Mouse (Mus musculus): ENCODE results near the gene Rgs12.

GRCm38 (mm10) chr5:34908726-34909633, 40.3 kb upstream of the Rgs12 start:
- TF ChIP-seq EP300 (IDR thresholded peaks at IDR 0.05; ENCODE audit: low read depth) = no peak
- TF ChIP-seq CTCF (IDR thresholded peaks at IDR 0.05; ENCODE audit: low read depth) = no peak

All from liver, embryonic 14.5 days (tissue).